Mouse (Mus musculus): ENCODE results near the gene Gfm1. TPM values are rescaled to one million over a fixed set of nuclear protein-coding genes. Genes with fewer than 3 reads are reported as not detected.

Gene Gfm1
- polyA plus RNA-seq, 1 experiment from 2014 or later, result 56.2 TPM

DNA sequence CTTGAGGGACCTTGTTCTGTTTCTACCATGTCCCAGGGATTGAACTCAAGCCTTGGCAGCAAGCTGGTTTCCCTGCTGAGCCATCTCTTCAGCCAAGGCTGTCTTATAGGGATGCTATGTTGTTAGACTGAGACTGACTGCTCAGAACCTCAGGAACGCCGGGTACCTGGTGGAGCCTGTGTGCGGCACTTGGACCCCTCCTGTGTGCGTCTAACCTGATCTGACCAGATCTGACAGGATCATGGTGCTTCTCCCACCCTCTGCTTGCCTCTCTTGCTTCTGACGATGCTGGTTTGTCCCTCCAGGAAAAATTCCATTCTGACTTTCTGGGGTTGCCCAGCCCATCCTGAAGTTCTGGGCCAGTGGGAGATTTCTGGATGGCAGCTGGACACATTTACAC lies 36.7 kb downstream of the Gfm1 start:
- Histone ChIP-seq H3K4me3 (replicated peaks) (no peak overlapping the region), H3K27ac (no peak overlapping the region), H3K9ac (no peak overlapping the region), H3K27me3 (no peaks in the 10 kb centered on the region), H3K4me2 (no peak overlapping the region), H3K4me1 (peaks cover 14% of the 10 kb centered on the region), H3K36me3 (peaks cover 27% of the 10 kb centered on the region), H3K9me3 (replicated peaks) (no peaks in the 10 kb centered on the region)
- no peak for ATAC-seq (replicated peaks; ENCODE audit: low FRiP score)
- WGBS, result 91% methylated on average over 5 of the region's 5 CpGs

- ATAC-seq (replicated peaks; ENCODE audit: low FRiP score), result no peak
- Histone ChIP-seq H3K4me1 (peaks cover 10% of the 10 kb centered on the region), H3K27me3 (no peaks in the 10 kb centered on the region), H3K27ac (no peak overlapping the region), H3K9me3 (replicated peaks) (no peaks in the 10 kb centered on the region), H3K36me3 (peaks cover 30% of the 10 kb centered on the region), H3K9ac (no peak overlapping the region), H3K4me2 (no peak overlapping the region), H3K4me3 (replicated peaks) (no peak overlapping the region)
- WGBS, result 91% methylated on average over 2 of the region's 2 CpGs
Observed at GRCm38 (mm10) chr3:67467281-67467680, 37.4 kb downstream of the Gfm1 start.

DNA sequence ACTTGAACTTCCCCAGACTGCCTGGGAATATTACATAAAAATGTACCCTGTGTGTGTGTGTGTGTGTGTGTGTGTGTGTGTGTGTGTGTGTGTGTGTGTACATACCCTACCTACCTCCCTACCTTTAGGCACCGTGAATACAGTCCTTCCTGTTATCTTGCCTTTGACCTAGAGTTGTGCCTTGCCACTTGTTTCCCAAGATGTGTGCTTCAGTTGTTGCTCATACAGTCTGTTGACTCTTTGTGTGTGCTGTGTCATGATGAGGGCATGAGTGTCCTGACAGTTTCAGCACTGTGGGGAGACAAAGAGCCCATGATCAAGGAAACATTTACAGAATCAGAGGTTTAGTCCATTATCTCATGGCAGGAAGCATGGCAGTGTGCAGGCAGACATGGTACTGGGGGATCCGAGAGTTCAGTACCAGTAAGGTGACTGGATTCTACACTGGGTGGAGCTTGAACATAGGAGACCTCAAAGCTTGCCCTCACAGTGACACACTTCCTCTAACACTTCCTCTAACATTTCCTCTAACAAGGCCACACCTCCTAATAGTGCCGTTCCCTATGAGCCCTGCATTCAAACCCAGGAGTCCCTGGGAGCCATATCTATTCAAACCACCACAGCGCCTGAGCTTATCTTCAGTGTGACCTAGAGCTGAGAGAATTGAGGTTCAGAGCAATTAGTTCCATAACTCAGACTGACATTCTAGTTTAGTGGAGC lies 41.7 kb downstream of the Gfm1 start:
- H3K27me3 ChIP-seq, result no peaks in the 10 kb centered on the region
- no peak overlapping the region for H3K4me2 ChIP-seq
- H3K4me1 ChIP-seq, result no peaks in the 10 kb centered on the region
- no peak overlapping the region for H3K27ac ChIP-seq
- no peak overlapping the region for H3K9ac ChIP-seq
- peaks cover 55% of the 10 kb centered on the region for H3K36me3 ChIP-seq
- WGBS, result 84% methylated on average over 4 of the region's 4 CpGs
- ATAC-seq (replicated peaks; ENCODE audit: low FRiP score), result no peak
- H3K9me3 ChIP-seq (replicated peaks), result no peaks in the 10 kb centered on the region
- no peak overlapping the region for H3K4me3 ChIP-seq (replicated peaks)

DNA sequence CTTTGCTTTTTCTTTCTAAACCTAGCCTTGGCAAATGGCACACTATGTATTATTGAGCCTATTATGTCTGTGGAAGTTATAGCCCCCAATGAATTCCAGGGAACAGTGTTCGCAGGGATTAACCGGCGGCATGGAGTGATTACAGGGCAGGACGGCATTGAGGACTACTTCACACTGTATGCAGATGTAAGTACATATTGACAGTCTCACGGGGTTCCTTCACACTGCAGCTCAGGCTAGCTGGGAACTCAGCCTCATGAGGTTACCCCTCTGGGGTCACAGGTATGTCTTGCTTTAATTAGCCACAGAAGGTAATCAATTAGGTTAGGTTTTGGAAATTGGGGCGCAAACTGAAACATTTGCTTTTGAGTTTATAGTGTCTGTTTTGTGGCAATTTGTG lies 43.5 kb downstream of the Gfm1 start:
- peaks cover 56% of the 10 kb centered on the region for H3K36me3 ChIP-seq
- H3K27me3 ChIP-seq, result no peaks in the 10 kb centered on the region
- no peak overlapping the region for H3K9ac ChIP-seq
- WGBS, result 94% methylated on average over 6 of the region's 6 CpGs
- no peak overlapping the region for H3K27ac ChIP-seq
- H3K4me3 ChIP-seq (replicated peaks), result no peak overlapping the region
- H3K9me3 ChIP-seq (replicated peaks), result no peaks in the 10 kb centered on the region
- no peak for ATAC-seq (replicated peaks; ENCODE audit: low FRiP score)
- no peaks in the 10 kb centered on the region for H3K4me1 ChIP-seq
- H3K4me2 ChIP-seq, result no peak overlapping the region

DNA sequence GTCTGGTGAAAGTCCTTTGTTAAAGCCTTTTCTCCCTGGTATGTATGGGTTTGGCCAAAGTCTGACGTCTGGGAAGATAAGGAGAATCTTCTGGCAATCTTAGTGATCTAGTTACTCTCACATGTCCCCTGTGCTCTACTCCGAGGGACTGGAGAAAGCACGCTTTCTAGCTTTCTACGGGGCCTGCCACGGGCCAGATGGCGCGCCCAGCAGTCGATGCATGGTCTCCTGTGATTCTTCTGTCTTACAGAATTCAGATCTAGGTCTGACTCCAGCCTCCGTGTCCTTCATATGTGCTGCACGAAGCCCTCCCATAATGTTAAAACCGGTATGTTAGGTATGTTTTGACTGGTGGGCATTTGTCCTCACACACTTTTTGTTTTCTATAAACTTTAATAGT lies 49.9 kb downstream of the Gfm1 start:
- Histone ChIP-seq H3K27ac (no peak overlapping the region), H3K9me3 (replicated peaks) (no peaks in the 10 kb centered on the region), H3K4me2 (no peak overlapping the region), H3K36me3 (peaks cover 41% of the 10 kb centered on the region), H3K4me1 (no peaks in the 10 kb centered on the region), H3K9ac (no peak overlapping the region), H3K4me3 (replicated peaks) (no peak overlapping the region), H3K27me3 (no peaks in the 10 kb centered on the region)
- no peak for ATAC-seq (replicated peaks; ENCODE audit: low FRiP score)
- WGBS, result 93% methylated on average over 11 of the region's 11 CpGs

DNA sequence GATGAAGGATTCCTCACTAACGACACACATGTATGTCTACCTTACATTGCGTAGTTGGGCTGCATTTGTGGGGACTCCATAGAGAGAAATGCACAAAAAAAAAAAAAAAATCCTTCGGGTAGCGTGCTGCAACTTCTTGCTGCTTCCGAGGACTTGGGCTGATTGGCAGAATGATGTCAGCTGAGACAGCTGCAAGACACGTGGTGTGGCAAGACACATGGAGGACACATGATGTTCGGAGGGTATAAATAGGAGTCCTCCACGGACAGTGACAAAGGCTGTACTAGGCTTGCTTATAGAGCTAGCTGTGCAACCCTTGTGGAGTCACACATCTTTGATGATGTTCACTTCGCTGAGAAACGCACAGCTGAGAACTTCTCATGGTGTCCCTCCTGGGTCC lies 52.5 kb downstream of the Gfm1 start:
- H3K4me1 ChIP-seq, result no peaks in the 10 kb centered on the region
- no peak for ATAC-seq (replicated peaks; ENCODE audit: low FRiP score)
- 87% methylated on average over 10 of the region's 10 CpGs for WGBS

DNA sequence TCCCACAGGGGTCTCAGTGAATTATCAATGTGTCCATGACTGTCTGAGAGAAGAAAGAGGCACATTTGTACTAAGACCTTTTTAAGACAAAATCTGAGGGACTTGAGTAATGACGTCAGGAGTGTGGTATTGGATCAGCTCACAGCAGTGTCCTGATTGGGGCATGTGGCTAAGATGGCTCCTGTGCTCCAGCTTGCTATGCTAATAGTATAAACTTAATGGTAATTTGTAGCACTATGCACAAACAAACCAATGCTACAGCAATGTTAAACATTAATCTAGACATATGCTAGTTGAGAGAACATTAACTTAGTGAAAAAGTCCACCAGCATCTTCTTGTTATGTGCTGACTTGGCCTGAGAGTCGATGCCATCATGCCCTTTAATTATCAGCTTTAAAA lies 55.3 kb downstream of the Gfm1 start:
- Histone ChIP-seq H3K4me1 (no peaks in the 10 kb centered on the region), H3K27ac (no peak overlapping the region), H3K9ac (no peak overlapping the region), H3K27me3 (no peaks in the 10 kb centered on the region), H3K4me2 (no peak overlapping the region), H3K9me3 (replicated peaks) (no peaks in the 10 kb centered on the region), H3K36me3 (no peaks in the 10 kb centered on the region; the same call in 1 of the 2 replicates), H3K4me3 (replicated peaks) (no peak overlapping the region)
- no peak for ATAC-seq (replicated peaks; ENCODE audit: low FRiP score)
- 77% methylated on average over 2 of the region's 2 CpGs for WGBS

More for the DNA sequence above, 52.5 kb downstream of the Gfm1 start:
- Histone ChIP-seq H3K36me3 (peaks cover 20% of the 10 kb centered on the region; the same call in 1 of the 2 replicates), H3K27me3 (no peaks in the 10 kb centered on the region), H3K9ac (no peak overlapping the region), H3K4me3 (replicated peaks) (no peak overlapping the region), H3K4me2 (no peak overlapping the region), H3K9me3 (replicated peaks) (no peaks in the 10 kb centered on the region), H3K27ac (no peak overlapping the region)

GRCm38 (mm10) chr3:67490156-67490555 lies 60.3 kb downstream of the Gfm1 start:
- Histone ChIP-seq H3K4me1 (no peaks in the 10 kb centered on the region), H3K9ac (0 out of 2 replicates have a peak overlapping the region, but pooled peaks have one; percentile 4), H3K27ac (no peak overlapping the region), H3K27me3 (no peaks in the 10 kb centered on the region), H3K4me3 (replicated peaks) (no peak overlapping the region), H3K4me2 (no peak overlapping the region), H3K9me3 (replicated peaks) (no peaks in the 10 kb centered on the region), H3K36me3 (no peaks in the 10 kb centered on the region)
- 44% methylated on average over 4 of the region's 4 CpGs for WGBS
- ATAC-seq (replicated peaks; ENCODE audit: low FRiP score), result no peak

DNA sequence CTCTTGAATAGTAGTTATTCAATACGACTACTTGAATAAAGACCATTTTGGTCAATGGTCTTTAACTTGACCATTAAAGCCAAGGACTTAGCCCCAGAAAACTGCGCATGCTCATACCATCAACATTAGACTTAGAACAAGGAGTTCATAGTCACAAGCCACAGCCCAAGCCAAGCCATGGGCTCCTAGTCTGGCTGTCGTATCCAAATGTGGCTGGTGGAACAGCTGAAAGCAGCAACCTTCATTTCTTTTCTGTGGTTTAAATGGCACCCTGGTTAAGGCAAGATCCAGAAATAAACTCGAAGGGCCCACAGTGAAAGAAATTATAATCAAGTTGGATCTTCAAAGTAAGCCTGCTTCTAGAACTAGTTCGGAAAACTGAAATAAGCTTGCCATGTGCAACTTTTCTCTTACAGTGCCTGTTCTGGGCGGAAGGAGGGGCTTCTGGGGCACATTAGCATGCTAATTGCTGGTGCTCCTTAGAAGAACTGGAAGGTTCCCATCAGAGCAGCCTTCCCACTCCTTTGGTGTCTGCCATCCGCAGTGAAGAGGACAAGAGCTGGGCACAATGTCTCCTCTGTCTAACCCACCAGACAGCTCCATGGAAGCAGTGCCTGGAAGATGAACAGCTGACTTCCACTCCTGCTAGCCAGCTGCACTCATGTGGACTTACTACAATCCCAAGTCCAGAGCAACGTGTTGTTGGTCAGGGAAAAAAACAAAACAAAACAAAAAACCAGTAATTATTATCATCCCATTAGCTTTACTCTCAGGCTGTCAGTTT lies 62.4 kb downstream of the Gfm1 start:
- no peak for ATAC-seq (replicated peaks; ENCODE audit: low FRiP score)
- 82% methylated on average over 8 of the region's 8 CpGs for WGBS
- H3K36me3 ChIP-seq, result no peaks in the 10 kb centered on the region

GRCm38 (mm10) chr3:67493132-67493531 lies 63.2 kb downstream of the Gfm1 start:
- H3K27ac ChIP-seq, result no peak overlapping the region
- 71% methylated on average over 8 of the region's 8 CpGs for WGBS
- no peaks in the 10 kb centered on the region for H3K4me1 ChIP-seq
- ATAC-seq (replicated peaks; ENCODE audit: low FRiP score), result no peak
- H3K4me3 ChIP-seq (replicated peaks), result no peak overlapping the region
- H3K9me3 ChIP-seq (replicated peaks), result no peaks in the 10 kb centered on the region
- no peaks in the 10 kb centered on the region for H3K27me3 ChIP-seq
- H3K4me2 ChIP-seq, result no peak overlapping the region
- no peaks in the 10 kb centered on the region for H3K36me3 ChIP-seq
- no peak overlapping the region for H3K9ac ChIP-seq

More for the DNA sequence above, 62.4 kb downstream of the Gfm1 start:
- Histone ChIP-seq H3K9ac (no peak overlapping the region), H3K4me3 (replicated peaks) (no peak overlapping the region), H3K4me1 (no peaks in the 10 kb centered on the region), H3K4me2 (no peak overlapping the region), H3K27me3 (no peaks in the 10 kb centered on the region), H3K27ac (no peak overlapping the region), H3K9me3 (replicated peaks) (no peaks in the 10 kb centered on the region)

- no peak overlapping the region for H3K4me2 ChIP-seq
- no peak overlapping the region for H3K9ac ChIP-seq
- 86% methylated on average over 10 of the region's 10 CpGs for WGBS
- no peaks in the 10 kb centered on the region for H3K4me1 ChIP-seq
- no peaks in the 10 kb centered on the region for H3K36me3 ChIP-seq
- H3K9me3 ChIP-seq (replicated peaks), result no peaks in the 10 kb centered on the region; the same call in 1 of the 2 replicates
- H3K4me3 ChIP-seq (replicated peaks), result no peak overlapping the region
- no peaks in the 10 kb centered on the region for H3K27me3 ChIP-seq
- no peak overlapping the region for H3K27ac ChIP-seq
- no peak for ATAC-seq (replicated peaks; ENCODE audit: low FRiP score)
Observed at GRCm38 (mm10) chr3:67496310-67496709, 66.4 kb downstream of the Gfm1 start.

DNA sequence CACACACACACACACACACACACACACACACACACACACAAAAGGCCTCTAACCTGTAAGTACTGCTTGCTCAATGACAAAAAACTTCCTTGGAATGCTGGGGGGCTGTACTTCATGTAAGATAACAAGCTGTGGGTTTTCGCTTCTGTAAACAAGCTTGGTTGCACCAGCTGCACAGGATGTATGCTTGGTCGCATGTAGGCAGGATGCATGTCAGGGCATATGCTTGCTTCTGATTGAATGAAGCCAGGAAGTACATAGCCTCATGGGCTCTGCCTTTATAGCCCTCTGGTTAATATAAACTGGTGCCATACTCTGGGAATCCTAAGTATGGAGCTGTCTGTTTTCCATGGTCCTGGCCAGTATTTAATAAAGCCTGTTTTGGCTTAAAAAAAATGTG lies 68.1 kb downstream of the Gfm1 start:
- 72% methylated on average over 2 of the region's 2 CpGs for whole genome bisulfite sequencing
- Histone ChIP-seq H3K4me2 (no peak overlapping the region), H3K9me3 (replicated peaks) (no peaks in the 10 kb centered on the region; the same call in 1 of the 2 replicates), H3K4me3 (replicated peaks) (no peak overlapping the region), H3K27ac (no peak overlapping the region), H3K27me3 (no peaks in the 10 kb centered on the region), H3K9ac (no peak overlapping the region), H3K36me3 (no peaks in the 10 kb centered on the region), H3K4me1 (no peaks in the 10 kb centered on the region)
- peak; percentile 58; the same call in 1 of the 2 replicates for ATAC-seq (replicated peaks; ENCODE audit: low FRiP score)
